Mouse (Mus musculus) T-helper 17 cell (primary cell): ENCODE results near the gene Snta1.

Experiments
- in situ Hi-C, 2 experiments: fragments of 300-600 bp; cut with MboI, MseI; formaldehyde crosslinking; loops; 1 replicate in 1 of 2; 2 replicates in 1 of 2; pipeline ENCODE4 v1.15.1; 2025; ENCODE audit warnings: high pct_unique_total_duplicates in 2 of 2

The Snta1 gene

DNA sequence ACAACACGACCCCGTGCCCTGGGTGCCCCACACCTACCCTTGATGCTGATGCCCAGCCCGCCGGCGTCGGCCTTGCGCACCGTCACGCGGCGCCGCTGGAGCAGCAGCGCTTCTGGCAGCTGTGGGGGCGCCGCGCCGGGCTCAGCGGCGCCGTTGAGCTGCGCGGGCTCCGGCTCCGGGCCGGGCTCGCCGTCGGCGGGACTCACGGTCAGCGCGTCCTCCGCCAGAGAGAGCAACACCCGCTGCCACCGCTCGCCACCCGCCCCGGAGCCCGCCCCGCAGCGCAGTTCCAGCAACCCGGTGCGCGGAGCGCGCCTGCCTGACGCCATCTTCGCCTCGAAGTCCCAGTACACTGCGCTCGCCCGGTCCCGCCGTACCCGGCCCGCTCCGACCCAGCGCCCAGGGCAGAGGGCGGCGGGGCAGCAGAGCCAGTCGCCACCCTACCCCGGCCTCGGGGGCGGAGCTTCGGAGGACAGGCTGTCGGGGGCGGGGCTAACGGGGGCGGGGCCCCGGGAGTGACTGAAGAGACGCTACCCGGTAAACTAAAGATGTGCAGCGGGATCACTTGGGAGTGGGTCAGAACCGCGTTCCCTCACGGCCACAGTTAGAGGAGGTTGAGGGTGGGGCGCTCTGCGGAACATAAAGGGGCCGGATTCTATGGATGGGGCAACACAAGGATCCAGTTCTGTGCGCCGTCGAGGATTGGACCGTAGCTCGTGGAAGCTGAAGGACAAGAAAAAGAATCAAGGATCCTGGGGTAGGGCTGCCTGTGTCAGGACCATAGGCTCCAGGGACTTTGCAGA is at the start of gene Snta1:
Gene Snta1 (minus strand): TSS at position 457 of the 803 bp plus-strand sequence.
- in situ Hi-C loops: no loop called here

DNA sequence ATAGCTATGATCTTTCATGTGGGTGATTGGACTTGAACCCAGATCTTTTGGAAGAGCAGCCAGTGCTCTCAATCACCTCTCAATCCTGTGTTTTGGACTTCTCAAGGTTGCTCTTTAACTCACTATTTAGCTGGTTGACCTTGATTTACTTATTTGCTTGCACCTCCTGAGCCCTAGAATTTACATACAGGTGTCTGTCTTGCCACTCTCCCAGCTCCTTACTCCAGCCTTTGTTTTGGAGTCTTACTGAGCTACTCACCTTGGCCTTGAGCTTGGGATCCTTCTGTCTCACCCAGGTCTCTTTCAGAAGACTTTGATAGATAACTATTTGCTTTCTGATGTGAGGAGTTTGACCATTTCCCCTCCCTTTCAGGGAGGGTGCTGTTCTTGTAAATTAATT is 48.7 kb upstream of the Snta1 start:
- in situ Hi-C loops: no loop called here

DNA sequence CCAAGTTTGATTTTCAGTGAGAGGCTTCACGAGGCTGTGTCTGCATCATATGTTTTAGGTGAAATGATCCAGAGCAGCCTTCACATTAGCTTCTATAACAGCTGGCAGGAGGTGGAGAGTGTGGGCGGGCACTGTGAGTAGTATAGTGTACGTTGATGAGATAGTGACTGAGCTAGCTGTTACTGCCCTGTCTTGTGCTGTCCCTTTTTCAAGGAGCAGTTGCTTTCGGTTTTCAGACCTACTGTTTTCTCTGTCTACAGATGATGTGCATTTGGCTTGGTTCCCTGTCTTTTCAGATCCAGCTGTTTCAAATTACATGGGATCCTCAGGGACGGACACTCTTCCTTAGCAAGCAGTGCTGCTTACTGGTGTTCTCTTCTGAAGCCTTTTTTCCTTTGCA is 47.9 kb upstream of the Snta1 start:
- in situ Hi-C loops: no loop called here

DNA sequence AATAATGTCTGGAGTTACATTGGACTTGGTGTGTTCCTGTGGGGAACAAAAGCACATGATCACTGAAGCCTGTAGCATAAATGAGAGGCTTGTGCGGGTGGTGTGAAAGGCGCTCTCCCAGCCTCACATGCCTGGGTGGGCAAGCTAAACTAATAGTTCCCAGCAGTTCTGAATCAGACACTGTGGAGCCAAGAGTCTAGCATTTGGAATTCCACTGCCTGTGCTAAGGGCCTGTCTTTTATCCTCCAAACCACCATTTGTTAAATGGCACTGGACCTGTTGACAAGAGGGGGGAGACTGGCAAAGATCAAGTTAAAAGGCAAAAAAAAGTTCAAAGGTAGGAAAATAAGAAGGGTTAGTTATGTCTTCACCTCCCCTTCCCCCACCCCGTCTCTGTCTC is 46.7 kb upstream of the Snta1 start:
- in situ Hi-C loops: no loop called here

DNA sequence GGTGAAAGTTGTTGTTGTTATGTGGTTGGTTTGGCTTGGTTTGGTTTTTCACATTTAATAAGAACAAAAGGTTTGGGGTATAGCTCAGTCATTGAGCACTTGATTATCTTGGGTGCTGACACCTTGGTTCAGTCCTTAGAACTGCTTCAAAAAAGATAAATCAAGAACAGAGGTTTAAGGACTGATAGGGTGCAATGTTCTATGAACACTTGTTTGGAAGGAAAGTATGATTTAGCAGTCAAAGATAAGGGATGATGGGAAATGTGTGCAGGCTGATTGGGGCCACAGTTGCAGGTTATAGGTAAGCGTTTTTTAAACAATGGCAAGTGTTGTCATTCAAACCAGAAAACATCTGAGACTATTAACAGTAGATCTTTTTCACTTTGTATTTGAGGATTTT is 46.2 kb upstream of the Snta1 start:
- in situ Hi-C loops: no loop called here

DNA sequence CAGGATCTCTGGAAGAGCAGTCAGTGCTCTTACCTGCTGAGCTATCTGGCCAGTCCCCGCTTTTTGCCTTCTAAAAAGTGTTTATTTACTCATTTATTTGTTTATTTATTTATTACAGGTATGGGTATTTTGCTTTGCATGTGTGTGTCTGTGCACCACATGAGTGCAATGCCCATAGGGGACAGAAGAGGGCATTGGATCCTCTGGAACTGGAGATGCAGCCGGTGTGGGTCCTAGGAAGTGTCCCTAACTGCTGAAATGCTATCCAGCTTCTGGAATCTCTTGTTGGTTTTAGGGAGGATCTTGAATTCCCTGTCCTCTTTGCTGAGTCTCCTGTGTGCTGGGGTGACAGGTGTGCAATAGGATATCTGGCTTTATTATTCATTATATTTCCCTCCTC is 45.1 kb upstream of the Snta1 start:
- in situ Hi-C loops: no loop called here

DNA sequence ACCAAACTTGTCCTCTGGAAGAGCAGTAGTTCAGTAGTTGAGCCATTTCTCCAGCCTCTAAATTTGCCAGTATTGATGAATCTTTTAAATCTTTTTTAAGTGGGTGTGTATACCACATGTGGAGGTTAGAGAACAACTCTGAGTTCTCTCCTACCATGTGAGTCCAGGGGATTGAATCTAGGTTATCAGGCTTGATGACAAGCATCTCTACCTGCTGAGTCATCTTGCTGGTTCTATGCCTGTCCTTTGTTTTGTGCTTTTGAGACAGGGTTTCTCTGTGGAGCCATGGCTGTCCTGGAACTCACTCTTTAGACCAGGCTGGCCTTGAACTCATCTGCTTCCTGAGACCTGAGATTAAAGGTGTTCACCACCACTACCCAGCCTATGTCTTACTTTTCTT is 40.7 kb upstream of the Snta1 start:
- in situ Hi-C loops: no loop called here

DNA sequence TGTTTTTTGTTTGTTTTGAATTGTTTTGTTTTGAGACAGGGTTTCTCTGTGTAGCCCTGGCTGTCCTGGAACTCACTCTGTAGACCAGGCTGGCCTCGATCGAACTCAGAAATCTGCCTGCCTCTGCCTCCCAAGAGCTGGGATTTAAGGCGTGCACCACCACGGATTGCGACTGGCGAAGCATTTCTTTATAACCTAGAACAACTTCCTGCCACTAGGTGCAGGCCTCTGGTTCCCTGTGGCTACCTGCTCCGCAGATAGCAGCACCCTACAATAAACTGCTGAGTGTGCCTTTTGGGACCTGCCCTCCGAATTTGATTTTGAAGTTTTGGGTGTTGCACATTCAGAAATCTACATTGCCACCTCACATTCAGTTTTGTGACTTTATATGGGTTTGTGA is 39.9 kb upstream of the Snta1 start:
- in situ Hi-C loops: no loop called here

DNA sequence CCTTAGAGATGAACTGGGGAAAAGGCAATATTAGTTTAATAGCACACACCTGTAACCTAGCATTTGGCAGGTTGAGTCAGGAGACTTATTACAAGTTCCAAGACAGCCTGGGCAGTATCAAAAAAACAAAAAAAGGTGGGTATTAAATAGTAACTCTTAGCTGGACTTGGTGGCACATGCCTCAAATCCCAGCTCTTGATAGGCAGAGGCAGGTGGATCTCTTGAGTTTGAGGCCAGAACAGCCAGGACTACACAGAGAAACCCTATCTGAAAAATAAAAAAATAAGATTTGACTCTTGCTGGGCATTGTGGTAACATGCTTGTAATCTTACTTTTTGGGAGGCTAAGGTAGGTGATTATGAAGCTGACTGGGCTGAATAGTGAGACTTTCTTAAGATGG is 32.6 kb upstream of the Snta1 start:
- in situ Hi-C loops: loop anchor here in 1 of 2 experiments (5.0 kb wide), 1 partner anchor 47 kb away; no protein-coding TSS in a partner anchor

DNA sequence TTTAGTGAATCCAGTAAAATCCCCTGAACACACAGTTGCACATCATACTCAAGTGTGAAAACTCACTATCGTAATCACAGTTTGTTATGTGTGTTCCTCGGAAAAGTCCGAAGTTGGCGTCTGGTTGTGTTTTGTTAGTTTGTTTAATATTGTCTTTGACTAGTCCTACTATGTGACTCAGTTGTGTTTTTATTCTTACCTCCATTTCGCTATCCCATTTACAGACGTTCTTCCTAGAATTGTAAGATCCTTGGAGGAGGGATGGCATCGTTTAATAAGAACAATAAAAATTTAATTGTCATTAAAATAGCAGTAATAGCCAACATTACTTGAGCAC is 29.3 kb upstream of the Snta1 start:
- in situ Hi-C loops: no loop called here

DNA sequence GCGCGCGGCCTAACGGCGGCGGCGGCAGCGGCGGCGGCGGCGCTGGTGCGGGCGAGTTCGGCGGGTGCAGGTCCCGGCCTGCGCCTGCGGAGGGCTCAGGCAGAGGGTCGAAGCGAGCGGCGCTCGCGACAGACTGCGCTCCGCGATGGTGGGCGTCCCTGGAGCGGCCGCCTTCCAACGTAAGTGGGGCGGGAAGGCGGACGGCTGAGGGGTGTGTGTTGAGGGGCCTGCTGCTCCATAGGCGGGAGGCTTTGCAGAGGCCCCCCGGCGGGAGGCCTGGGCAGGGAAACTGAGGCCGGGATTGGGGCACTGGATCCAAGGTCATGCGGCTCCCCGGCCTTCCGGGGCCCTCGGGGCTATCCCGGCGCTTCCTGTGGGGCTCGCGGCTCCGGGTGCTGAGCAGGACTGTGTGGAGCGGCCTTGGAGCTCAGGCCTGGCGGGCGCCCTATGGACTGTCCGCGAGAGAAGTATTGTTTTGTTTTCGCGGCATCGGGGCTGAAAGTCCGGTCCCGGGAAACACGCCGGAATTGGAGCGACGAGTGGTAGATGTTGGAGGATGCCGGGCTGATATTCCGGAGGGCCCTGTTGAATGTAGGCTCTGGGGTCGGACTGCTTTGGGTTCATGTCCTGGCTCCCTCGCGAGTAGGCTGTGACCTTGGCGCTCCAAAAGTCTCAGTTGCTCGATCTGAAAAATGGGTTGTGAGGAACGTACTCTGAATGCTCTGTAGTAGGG is 28.7 kb upstream of the Snta1 start, which contains the start of gene Cbfa2t2:
Gene Cbfa2t2 (plus strand): TSS at position 24 of the 733 bp plus-strand sequence.
- in situ Hi-C loops: no loop called here

DNA sequence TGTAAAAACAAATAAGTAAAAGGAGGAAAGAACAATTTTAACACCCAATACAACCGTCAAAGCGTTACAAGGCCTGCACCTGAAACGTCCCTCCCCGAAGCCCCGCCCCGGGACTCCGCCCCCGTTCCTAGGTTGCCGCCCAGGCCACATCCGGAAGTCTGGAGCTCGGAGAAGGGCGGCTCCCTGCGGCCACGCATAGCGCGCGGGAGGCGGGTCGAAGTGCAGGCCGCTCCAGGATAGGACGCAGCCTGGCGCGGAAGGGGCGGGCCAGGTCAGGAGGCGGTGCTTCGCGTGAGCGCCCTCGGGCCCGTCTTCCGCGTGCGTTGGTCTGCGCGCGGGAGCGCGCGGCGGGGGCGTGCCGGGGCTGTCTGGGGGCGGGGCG is 28.2 kb upstream of the Snta1 start:
- in situ Hi-C loops: no loop called here

DNA sequence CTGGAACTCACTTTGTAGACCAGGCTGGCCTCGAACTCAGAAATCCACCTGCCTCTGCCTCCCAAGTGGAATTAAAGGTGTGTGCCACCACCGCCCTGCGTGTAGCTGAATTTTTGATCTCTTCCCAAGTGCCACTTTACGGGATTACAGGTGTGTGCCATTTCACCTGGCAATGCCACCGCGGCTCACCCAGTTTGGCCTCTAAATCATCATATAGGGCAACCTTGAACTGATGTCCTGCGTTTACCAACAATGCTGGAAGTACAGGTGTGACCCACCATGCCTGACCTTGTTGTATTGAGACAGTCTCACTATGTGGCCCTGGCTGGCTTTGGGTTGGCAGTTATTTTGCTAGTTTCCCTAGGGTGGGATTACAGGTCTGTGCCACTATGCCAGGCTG is 26.8 kb upstream of the Snta1 start:
- in situ Hi-C loops: no loop called here

DNA sequence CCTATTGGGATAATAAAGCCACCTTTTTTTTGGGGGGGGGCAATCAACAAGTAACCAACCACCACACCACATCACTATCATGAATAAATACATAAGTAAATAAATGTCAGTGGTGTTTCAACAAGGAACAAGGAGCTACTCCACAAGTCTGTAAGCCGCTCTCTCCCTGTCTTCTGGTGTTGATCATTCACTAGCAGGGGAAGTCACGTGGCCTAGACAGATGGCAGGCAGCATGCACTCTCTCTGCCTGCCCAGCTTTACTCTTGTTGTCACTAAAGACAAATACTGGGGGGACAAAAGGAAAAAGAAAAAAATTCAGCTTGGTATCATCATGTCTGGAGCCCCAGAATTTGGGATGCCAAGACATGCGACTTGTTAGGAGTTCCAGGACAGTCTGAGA is 25.5 kb upstream of the Snta1 start:
- in situ Hi-C loops: no loop called here

DNA sequence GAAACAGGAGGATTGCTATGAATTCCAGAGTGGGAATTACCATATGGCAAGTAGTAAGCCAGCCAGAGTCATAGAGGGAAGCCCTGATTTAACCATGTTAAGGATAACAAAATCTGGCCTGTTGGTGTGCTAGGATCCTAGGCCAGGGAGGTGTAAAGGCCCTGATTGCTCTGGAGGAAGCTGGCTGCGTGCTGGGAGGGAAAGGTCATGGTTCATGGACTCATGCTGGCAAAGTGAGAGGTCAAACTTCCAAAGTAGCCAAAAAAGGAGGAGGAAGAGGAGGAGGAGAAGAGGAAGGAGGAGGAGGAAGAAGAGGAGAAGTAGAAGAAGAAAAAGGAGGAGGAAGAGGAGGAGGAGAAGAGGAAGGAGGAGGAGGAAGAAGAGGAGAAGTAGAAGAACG is 24.8 kb upstream of the Snta1 start:
- in situ Hi-C loops: no loop called here

DNA sequence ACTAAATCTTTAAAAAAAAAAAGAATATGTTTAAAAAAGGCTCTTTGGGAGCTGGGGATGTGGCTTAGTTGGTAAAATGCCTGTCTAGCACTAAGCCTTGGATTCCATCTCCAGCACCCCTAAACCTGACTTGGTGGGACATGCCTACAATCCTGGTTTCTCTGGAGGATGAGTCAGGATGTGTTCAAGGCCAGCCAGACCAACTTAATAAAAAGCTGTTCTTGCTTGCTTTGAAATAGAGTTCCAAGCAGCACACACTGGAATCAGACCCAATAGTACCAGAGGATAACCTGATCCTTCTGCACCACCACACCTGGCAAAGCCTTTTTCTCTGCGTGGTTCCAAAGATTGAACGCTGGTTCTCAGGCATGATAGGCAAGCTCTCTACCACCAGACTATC is 22.7 kb upstream of the Snta1 start:
- in situ Hi-C loops: no loop called here

DNA sequence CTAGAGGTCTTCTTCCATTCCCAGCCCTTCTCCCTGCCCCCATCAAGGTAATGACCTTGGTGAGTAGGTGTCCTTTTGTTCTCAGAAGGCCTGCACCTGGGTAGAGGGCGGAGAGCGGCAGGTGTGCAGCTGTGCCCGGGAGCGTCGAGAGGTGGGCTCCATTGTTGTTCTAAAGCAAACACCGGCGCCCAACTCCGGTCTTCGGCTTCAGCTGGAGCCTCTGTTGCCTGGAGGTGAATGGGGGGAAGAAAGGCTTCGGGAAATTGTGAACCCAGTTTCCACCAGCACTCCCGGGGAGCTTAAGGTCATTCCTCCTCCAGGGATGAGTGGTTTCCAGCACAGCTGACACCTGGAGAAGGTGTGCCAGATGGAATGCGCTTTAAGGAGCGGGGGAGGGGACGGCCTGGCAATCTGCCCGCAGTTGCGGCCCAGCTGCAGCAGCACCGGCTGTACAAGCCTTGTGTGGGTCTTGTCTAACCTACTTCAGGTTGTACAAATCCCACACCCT is 20.0 kb upstream of the Snta1 start:
- in situ Hi-C loops: no loop called here

DNA sequence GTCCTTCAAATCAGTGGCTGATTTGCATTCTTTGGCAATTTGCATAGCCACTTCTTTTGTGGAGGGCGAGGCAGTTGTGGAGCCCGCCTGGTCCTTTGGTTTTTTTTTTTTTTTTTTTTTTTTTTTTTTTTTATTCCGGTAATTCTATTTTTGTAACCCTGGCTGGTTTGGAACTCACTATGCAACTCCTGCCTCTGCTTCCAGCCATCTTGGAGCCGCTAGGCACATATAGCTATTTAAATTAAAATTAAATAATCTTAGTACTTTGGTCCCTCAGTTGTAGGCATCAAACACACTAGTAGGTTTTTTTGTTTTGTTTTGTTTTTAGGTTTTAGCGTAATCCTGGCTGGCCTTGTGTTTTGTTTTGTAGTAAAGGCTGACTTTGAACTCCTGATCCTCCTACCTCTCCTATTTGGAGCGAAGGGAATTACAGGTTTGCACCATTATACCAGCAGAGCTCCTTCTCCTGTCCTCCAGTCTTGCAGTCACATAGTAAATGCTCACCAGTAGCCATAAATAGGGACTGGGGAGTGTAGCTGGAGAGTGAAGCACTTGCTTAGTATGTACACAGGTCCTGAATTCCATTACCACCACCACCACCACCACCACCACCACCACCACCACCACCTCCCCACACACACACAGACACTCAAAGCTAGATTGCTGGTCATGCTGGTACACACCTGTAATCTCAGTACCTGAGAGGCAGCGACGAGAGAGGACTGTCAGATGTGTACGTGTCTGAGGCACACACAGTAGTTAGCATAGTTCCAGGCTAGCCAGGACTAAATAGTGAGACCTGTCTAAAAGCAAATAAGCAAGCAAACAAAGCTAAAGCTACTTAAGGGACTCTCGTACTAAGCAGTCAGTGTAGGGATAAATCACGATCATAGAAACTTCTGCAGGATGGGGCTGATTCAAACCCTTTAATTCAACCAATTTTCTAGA is 19.3 kb upstream of the Snta1 start:
- in situ Hi-C loops: no loop called here

DNA sequence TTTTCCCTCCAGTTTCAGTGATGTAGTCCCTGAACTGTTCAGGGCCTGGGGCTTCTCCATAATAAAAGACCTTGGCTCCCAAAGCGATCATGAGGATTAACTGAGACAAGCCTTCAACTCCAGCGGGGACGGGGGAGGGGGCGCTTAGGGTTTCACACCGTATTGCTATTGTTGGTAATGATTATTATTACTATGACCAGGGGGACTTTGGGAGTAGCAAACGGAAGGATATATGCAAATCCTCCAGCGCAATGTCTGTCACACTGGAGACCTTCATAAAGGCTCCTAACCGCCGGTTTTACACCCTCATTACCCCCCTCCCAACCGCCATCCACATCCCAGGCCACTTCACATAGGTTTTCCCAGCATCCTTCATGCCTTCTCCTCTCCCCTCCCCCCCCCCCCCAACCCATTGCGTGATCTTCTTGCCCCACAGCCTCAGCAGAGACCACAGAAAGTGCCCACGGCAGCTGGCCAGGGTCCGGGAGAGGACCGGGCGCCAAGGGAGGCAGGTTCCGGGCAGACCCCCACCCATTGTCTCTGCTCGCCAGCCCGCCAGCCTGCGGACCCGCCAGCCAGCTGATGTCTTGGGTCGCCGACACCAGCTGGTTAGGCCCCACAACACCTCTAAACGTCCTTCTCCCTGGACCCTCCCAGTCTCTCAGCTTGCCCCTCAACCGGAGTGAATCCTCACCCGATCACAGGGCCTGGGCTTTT is 18.4 kb upstream of the Snta1 start:
- in situ Hi-C loops: no loop called here

DNA sequence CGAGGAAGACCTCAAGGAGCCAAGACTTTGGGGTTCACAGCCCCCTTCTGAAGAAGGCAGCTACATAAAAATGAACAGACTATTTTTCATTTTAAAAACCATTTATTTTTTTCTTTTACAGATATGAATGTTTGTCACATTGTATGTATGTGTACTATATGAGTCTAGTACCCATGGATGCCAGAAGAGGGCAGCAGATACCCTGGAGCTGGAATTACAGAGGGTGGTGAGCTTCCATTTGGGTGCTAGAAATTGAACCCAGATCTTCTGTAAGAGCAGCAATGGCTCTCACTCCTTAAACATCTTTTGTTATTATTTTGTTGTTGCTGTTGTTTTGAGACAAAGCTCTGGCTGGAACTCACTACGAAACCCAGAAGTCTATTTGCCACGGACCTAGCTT is 17.6 kb upstream of the Snta1 start:
- in situ Hi-C loops: no loop called here

DNA sequence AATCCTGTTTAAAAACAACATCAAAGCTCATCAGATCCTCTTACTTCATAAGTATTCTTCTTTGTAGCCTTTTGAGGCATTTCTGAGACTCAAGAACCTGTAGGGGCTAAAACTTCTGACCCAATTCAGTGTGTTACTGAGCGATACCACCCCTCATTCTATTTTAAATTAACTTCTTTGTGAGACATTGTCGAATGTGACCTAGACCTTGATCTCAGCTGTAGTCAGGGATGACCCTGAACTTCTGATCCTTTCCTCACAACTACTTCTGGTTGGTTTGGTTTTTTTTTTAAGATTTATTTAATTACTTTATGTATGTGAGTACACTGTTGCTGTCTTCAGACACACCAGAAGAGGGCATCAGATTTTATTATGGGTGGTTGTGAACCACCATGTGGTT is 15.6 kb upstream of the Snta1 start:
- in situ Hi-C loops: no loop called here
